Mouse (Mus musculus) liver, postnatal 0 days (tissue): ENCODE measurements at regions not wholly inside any gene's neighbourhood (a gene's known extent, or its start where the extent isn't known, plus 50 kb on each side); places are given as distances from the start of the nearest gene placed in this dataset.
A peak's percentile ranks its signal among the peaks of the same experiment; 100 is the strongest.

Source experiments
- ATAC-seq: fragments of 200-750 bp; cut with Nextera tagmentation; 2 replicates; pipeline ENCODE4 v1.8.0; 2017; ENCODE audit warnings: mild to moderate bottlenecking, moderate library complexity
- DNase-seq: peaks from one replicate; pipeline ENCODE4 v3.0.0-alpha.2; 2016
- H3K27ac ChIP-seq: fragments of 300-500 bp; sonication (generic); 2 replicates; pipeline ENCODE4 v1.5.1; 2014; ENCODE audit warnings: antibody characterized with exemption, moderate library complexity, mild to moderate bottlenecking, low read depth
- H3K27me3 ChIP-seq: fragments of 300-500 bp; sonication (generic); 2 replicates; pipeline ENCODE4 v1.6.1; 2014; ENCODE audit warnings: low read length, control low read depth, mixed read lengths; ENCODE audit not compliant: insufficient read depth
- H3K36me3 ChIP-seq: fragments of 300-500 bp; sonication (generic); replicated peaks from 2 replicates; pipeline ENCODE4 v1.6.1; 2014; ENCODE audit warnings: mild to moderate bottlenecking, control low read depth, low read length, moderate library complexity, mixed read lengths; ENCODE audit not compliant: insufficient read depth
- H3K4me1 ChIP-seq: fragments of 300-500 bp; sonication (generic); 2 replicates; pipeline ENCODE4 v1.6.1; 2014; ENCODE audit warnings: antibody characterized with exemption, mild to moderate bottlenecking, control low read depth; ENCODE audit not compliant: insufficient read depth
- H3K4me2 ChIP-seq: fragments of 300-500 bp; sonication (generic); 2 replicates; pipeline ENCODE4 v1.6.1; 2014; ENCODE audit warnings: low read depth, mild to moderate bottlenecking, low read length, moderate library complexity, mixed read lengths
- H3K4me3 ChIP-seq: fragments of 300-500 bp; sonication (generic); 2 replicates; pipeline ENCODE4 v1.5.1; 2014; ENCODE audit warnings: low read depth, low read length
- H3K9ac ChIP-seq: fragments of 300-500 bp; sonication (generic); replicated peaks from 2 replicates; pipeline ENCODE4 v1.6.1; 2014; ENCODE audit warnings: mild to moderate bottlenecking, moderate library complexity
- H3K9me3 ChIP-seq: fragments of 300-500 bp; sonication (generic); 2 replicates; pipeline ENCODE4 v1.6.1; 2016; ENCODE audit warnings: mild to moderate bottlenecking, control low read depth, low read length, mixed read lengths
- CTCF ChIP-seq: sonication (generic); IDR thresholded peaks from 2 replicates; pipeline ENCODE4 v1.5.1; 2016; ENCODE audit warnings: antibody characterized with exemption, low read depth
- EP300 ChIP-seq: IDR thresholded peaks from 2 replicates; pipeline ENCODE4 v1.6.1; 2016; ENCODE audit warnings: antibody characterized with exemption, low read depth, mild to moderate bottlenecking
- WGBS: fragments of 180-500 bp; shearing (Covaris S2); extraction: QIAGEN DNeasy Blood & Tissue Kit; methylation state at CpG from one replicate; pipeline ENCODE4 v1.1.7; 2014; ENCODE audit not compliant: insufficient replicate concordance; 5-methylcytosine and 5-hydroxymethylcytosine counted together

- 78% methylated on average over 4 of the region's 4 CpGs for WGBS
- no peak overlapping the region for H3K4me3 ChIP-seq
- ATAC-seq (no peak), DNase-seq (no peak)
- H3K27ac ChIP-seq: no peak overlapping the region
- H3K9ac ChIP-seq: no peak overlapping the region
- no peak overlapping the region for H3K4me2 ChIP-seq
- H3K36me3 ChIP-seq: no peaks in the 10 kb centered on the region
- no peaks in the 10 kb centered on the region for H3K27me3 ChIP-seq
- no peak for TF ChIP-seq EP300
- no peak for TF ChIP-seq CTCF
- 0 out of 2 replicates have a peak, but pooled peaks cover 3% of the 10 kb centered on the region for H3K4me1 ChIP-seq
- H3K9me3 ChIP-seq: no peaks in the 10 kb centered on the region
Observed at GRCm38 (mm10) chr12:54561981-54562380, 94.4 kb downstream of the Sptssa start.

- Histone ChIP-seq H3K4me3 (no peak overlapping the region), H3K27ac (no peak overlapping the region), H3K36me3 (no peaks in the 10 kb centered on the region), H3K27me3 (no peaks in the 10 kb centered on the region), H3K9ac (no peak overlapping the region), H3K9me3 (no peaks in the 10 kb centered on the region), H3K4me1 (no peaks in the 10 kb centered on the region), H3K4me2 (no peak overlapping the region)
- TF ChIP-seq CTCF: peak; percentile 71
- no peak for TF ChIP-seq EP300
- 27% methylated on average over 2 of the region's 2 CpGs for WGBS
- no peak for ATAC-seq
- DNase-seq: no peak
Observed at GRCm38 (mm10) chr12:54558106-54558505, 98.3 kb downstream of the Sptssa start.

- H3K27me3 ChIP-seq: no peaks in the 10 kb centered on the region
- no peak overlapping the region for H3K27ac ChIP-seq
- H3K9me3 ChIP-seq: no peaks in the 10 kb centered on the region
- DNase-seq (no peak), ATAC-seq (peak; percentile 86)
- H3K9ac ChIP-seq: no peak overlapping the region
- WGBS: 66% methylated on average over 9 of the region's 9 CpGs
- TF ChIP-seq EP300 (no peak), CTCF (no peak)
- H3K36me3 ChIP-seq: no peaks in the 10 kb centered on the region
- no peaks in the 10 kb centered on the region for H3K4me1 ChIP-seq
- H3K4me3 ChIP-seq: no peak overlapping the region
- H3K4me2 ChIP-seq: no peak overlapping the region
Observed at GRCm38 (mm10) chr12:54549659-54550058, 106.7 kb downstream of the Sptssa start.

- ATAC-seq (no peak), DNase-seq (peak; percentile 68)
- peak; percentile 75 for TF ChIP-seq CTCF
- no peak for TF ChIP-seq EP300
- Histone ChIP-seq H3K4me1 (no peaks in the 10 kb centered on the region), H3K27me3 (no peaks in the 10 kb centered on the region), H3K9ac (no peak overlapping the region), H3K4me3 (no peak overlapping the region), H3K27ac (no peak overlapping the region), H3K4me2 (no peak overlapping the region), H3K36me3 (no peaks in the 10 kb centered on the region), H3K9me3 (no peaks in the 10 kb centered on the region)
- WGBS: 37% methylated on average over 16 of the region's 16 CpGs
Observed at GRCm38 (mm10) chr12:54545821-54546608, 110.4 kb downstream of the Sptssa start.

GRCm38 (mm10) chr12:54538320-54538705 lies 118.1 kb downstream of the Sptssa start:
- DNase-seq: no peak
- no peak for TF ChIP-seq EP300
- no peak for TF ChIP-seq CTCF
- ATAC-seq: no peak
- Histone ChIP-seq H3K27ac (no peak overlapping the region), H3K9me3 (no peaks in the 10 kb centered on the region), H3K4me1 (no peaks in the 10 kb centered on the region), H3K36me3 (no peaks in the 10 kb centered on the region), H3K27me3 (no peaks in the 10 kb centered on the region), H3K4me2 (no peak overlapping the region), H3K4me3 (no peak overlapping the region), H3K9ac (no peak overlapping the region)
- WGBS: 81% methylated on average over 4 of the region's 4 CpGs

- Histone ChIP-seq H3K4me3 (no peak overlapping the region), H3K4me1 (no peaks in the 10 kb centered on the region), H3K27me3 (no peaks in the 10 kb centered on the region), H3K4me2 (no peak overlapping the region), H3K9me3 (no peaks in the 10 kb centered on the region), H3K27ac (no peak overlapping the region), H3K36me3 (no peaks in the 10 kb centered on the region), H3K9ac (no peak overlapping the region)
- no peak for ATAC-seq
- 76% methylated on average over 7 of the region's 7 CpGs for WGBS
- DNase-seq: no peak
- no peak for TF ChIP-seq EP300
- TF ChIP-seq CTCF: no peak
Observed at GRCm38 (mm10) chr12:54537690-54538319, 118.6 kb downstream of the Sptssa start.
